Mouse (Mus musculus): Measurements from ENCODE around the gene Tex44.

DNA sequence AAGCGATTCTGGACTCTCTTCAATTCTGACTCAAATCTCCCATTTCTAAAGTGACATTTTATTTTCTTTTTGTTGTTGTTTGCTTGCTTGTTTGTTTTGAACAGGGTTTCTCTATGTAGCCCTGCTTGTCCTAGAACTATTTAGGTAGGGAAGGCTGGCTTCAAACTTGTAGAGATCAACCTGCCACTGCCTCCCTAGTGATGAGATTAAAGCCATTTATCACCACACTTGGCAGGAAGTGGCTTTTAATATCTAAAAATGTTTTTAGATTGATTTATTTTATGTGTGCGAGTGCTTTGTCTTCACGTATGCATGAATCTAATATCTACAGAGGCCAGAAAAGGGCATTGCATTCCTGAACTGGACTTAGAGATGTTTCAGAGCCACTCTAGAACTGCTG, 32.9 kb upstream of the Tex44 start:
- no peak for TF ChIP-seq CTCF (IDR thresholded peaks at IDR 0.05; ENCODE audit: borderline replicate concordance, extremely low read depth, insufficient read depth, insufficient read length)
- no peak for TF ChIP-seq POLR2A (IDR thresholded peaks at IDR 0.05; ENCODE audit: borderline replicate concordance, extremely low read depth, insufficient read depth, insufficient read length, poor library complexity, severe bottlenecking)
